Mouse (Mus musculus): ENCODE measurements around the gene Nudt3. TPM values are rescaled to one million over a fixed set of nuclear protein-coding genes. Genes with fewer than 3 reads are reported as not detected.

The Nudt3 gene
- polyA plus RNA-seq, 1 experiment = 142 TPM

DNA sequence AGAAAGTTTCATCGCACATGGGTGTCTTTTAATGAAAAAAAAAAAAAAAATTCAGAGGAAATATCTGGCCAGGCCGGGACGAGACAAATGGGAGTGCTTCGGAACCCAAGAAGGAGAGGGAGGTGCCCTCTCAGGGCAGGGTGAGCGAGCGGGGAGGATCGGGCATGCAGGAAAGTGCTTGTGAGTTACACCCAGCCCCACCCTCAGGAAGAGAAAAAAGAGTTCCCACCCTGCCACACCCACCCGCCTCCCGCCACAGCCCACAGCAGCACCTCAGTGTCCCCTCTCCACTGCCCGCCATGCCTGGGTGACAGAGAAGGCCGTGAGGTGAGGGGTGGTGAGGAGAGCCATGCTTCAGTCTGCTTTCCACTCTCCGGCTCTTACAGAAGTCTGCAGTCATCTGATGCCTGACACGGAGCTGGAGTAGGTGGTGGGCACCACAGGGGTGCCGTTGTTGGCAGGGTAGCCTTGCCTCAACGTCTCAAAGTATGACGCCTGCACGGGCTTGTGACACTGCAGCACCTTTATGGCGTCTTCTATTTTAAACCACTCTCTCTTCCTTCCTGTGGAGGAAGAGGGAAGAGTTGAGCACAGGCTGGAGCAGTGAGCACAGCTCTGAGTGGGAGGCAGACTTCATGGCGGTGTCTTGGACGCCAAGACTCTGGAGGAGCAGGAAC is 42.8 kb downstream of the Nudt3 start:
- H3K36me3 ChIP-seq (ENCODE audit: control insufficient read depth, insufficient read depth) = peaks cover 3% of the 10 kb centered on the region
- no peak overlapping the region for H3K4me2 ChIP-seq (ENCODE audit: low read depth)
- no peaks in the 10 kb centered on the region for H3K27me3 ChIP-seq (ENCODE audit: control insufficient read depth, insufficient read depth, insufficient read length)
- TF ChIP-seq POLR2AphosphoS2 (IDR thresholded peaks at IDR 0.05; ENCODE audit: insufficient read length, low read depth) (no peak), MAX (IDR thresholded peaks at IDR 0.05; ENCODE audit: low read depth) (no peak)
- H3K4me3 ChIP-seq = no peak overlapping the region
- no peak overlapping the region for H3ac ChIP-seq (ENCODE audit: control insufficient read depth, insufficient read length)
- H3K79me2 ChIP-seq (ENCODE audit: control insufficient read depth, insufficient read depth) = peaks cover 5% of the 10 kb centered on the region

GRCm38 (mm10) chr17:27579816-27580215 is 43.5 kb downstream of the Nudt3 start:
- Histone ChIP-seq H3K36me3 (ENCODE audit: control insufficient read depth, insufficient read depth) (peaks cover 3% of the 10 kb centered on the region), H3K27me3 (ENCODE audit: control insufficient read depth, insufficient read depth, insufficient read length) (no peaks in the 10 kb centered on the region), H3ac (ENCODE audit: control insufficient read depth, insufficient read length) (no peak overlapping the region), H3K4me3 (no peak overlapping the region), H3K79me2 (ENCODE audit: control insufficient read depth, insufficient read depth) (peaks cover 5% of the 10 kb centered on the region), H3K4me2 (ENCODE audit: low read depth) (no peak overlapping the region)
- TF ChIP-seq CEBPB (IDR thresholded peaks at IDR 0.05; ENCODE audit: insufficient read depth, poor library complexity, severe bottlenecking) (no peak), MYOG (IDR thresholded peaks at IDR 0.05; ENCODE audit: control insufficient read depth in 1 of 3, insufficient read depth in 1 of 3, insufficient read length in 2 of 3, low read depth in 2 of 3) (no peak), USF1 (IDR thresholded peaks at IDR 0.05; ENCODE audit: low read depth) (no peak), E2F4 (IDR thresholded peaks at IDR 0.05; ENCODE audit: insufficient read depth) (no peak), REST (IDR thresholded peaks at IDR 0.05; ENCODE audit: insufficient read depth, insufficient read length) (no peak), SRF (IDR thresholded peaks at IDR 0.05; ENCODE audit: control insufficient read depth, insufficient read length, low read depth) (no peak), MYOD1 (IDR thresholded peaks at IDR 0.05; ENCODE audit: control insufficient read depth in 1 of 3, insufficient read length in 2 of 3, low read depth in 2 of 3) (no peak), TCF3 (IDR thresholded peaks at IDR 0.05; ENCODE audit: insufficient read length, low read depth) (no peak)

- Histone ChIP-seq H3K36me3 (ENCODE audit: control insufficient read depth, insufficient read depth) (peaks cover 5% of the 10 kb centered on the region), H3K4me2 (ENCODE audit: low read depth) (no peak overlapping the region), H3K27me3 (ENCODE audit: control insufficient read depth, insufficient read depth, insufficient read length) (no peaks in the 10 kb centered on the region), H3K79me2 (ENCODE audit: control insufficient read depth, insufficient read depth) (no peaks in the 10 kb centered on the region), H3K4me3 (no peak overlapping the region), H3ac (ENCODE audit: control insufficient read depth, insufficient read length) (no peak overlapping the region)
- no peak for TF ChIP-seq SRF (IDR thresholded peaks at IDR 0.05; ENCODE audit: control insufficient read depth, insufficient read length, low read depth)
Measured at GRCm38 (mm10) chr17:27578487-27578886, 44.8 kb downstream of the Nudt3 start.

GRCm38 (mm10) chr17:27577468-27577867 is 45.8 kb downstream of the Nudt3 start:
- Histone ChIP-seq H3ac (ENCODE audit: control insufficient read depth, insufficient read length) (no peak overlapping the region), H3K4me2 (ENCODE audit: low read depth) (no peak overlapping the region), H3K36me3 (ENCODE audit: control insufficient read depth, insufficient read depth) (peaks cover 5% of the 10 kb centered on the region), H3K79me2 (ENCODE audit: control insufficient read depth, insufficient read depth) (no peaks in the 10 kb centered on the region), H3K27me3 (ENCODE audit: control insufficient read depth, insufficient read depth, insufficient read length) (no peaks in the 10 kb centered on the region), H3K4me3 (no peak overlapping the region)
- TF ChIP-seq MYOG (IDR thresholded peaks at IDR 0.05; ENCODE audit: control insufficient read depth in 1 of 3, insufficient read depth in 1 of 3, insufficient read length in 2 of 3, low read depth in 2 of 3) (no peak), POLR2AphosphoS2 (IDR thresholded peaks at IDR 0.05; ENCODE audit: insufficient read length, low read depth) (no peak), MYOD1 (IDR thresholded peaks at IDR 0.05; ENCODE audit: control insufficient read depth in 1 of 3, insufficient read length in 2 of 3, low read depth in 2 of 3) (no peak), SRF (IDR thresholded peaks at IDR 0.05; ENCODE audit: control insufficient read depth, insufficient read length, low read depth) (no peak), TCF3 (IDR thresholded peaks at IDR 0.05; ENCODE audit: insufficient read length, low read depth) (no peak), REST (IDR thresholded peaks at IDR 0.05; ENCODE audit: insufficient read depth, insufficient read length) (no peak), POLR2A (IDR thresholded peaks at IDR 0.05; ENCODE audit: insufficient read length, low read depth) (no peak), E2F4 (IDR thresholded peaks at IDR 0.05; ENCODE audit: insufficient read depth) (no peak), USF1 (IDR thresholded peaks at IDR 0.05; ENCODE audit: low read depth) (no peak)

- Histone ChIP-seq H3K4me3 (no peak overlapping the region), H3K4me2 (ENCODE audit: low read depth) (no peak overlapping the region), H3ac (ENCODE audit: control insufficient read depth, insufficient read length) (no peak overlapping the region), H3K27me3 (ENCODE audit: control insufficient read depth, insufficient read depth, insufficient read length) (no peaks in the 10 kb centered on the region), H3K36me3 (ENCODE audit: control insufficient read depth, insufficient read depth) (peaks cover 5% of the 10 kb centered on the region), H3K79me2 (ENCODE audit: control insufficient read depth, insufficient read depth) (no peaks in the 10 kb centered on the region)
- TF ChIP-seq USF1 (IDR thresholded peaks at IDR 0.05; ENCODE audit: low read depth) (no peak), TCF12 (IDR thresholded peaks at IDR 0.05; ENCODE audit: insufficient read depth, poor library complexity, severe bottlenecking) (no peak), MYOD1 (IDR thresholded peaks at IDR 0.05; ENCODE audit: control insufficient read depth in 1 of 3, insufficient read length in 2 of 3, low read depth in 2 of 3) (no peak), E2F4 (IDR thresholded peaks at IDR 0.05; ENCODE audit: insufficient read depth) (no peak), POLR2A (IDR thresholded peaks at IDR 0.05; ENCODE audit: insufficient read length, low read depth) (no peak), SRF (IDR thresholded peaks at IDR 0.05; ENCODE audit: control insufficient read depth, insufficient read length, low read depth) (no peak), REST (IDR thresholded peaks at IDR 0.05; ENCODE audit: insufficient read depth, insufficient read length) (no peak), CEBPB (IDR thresholded peaks at IDR 0.05; ENCODE audit: insufficient read depth, poor library complexity, severe bottlenecking) (no peak), TCF3 (IDR thresholded peaks at IDR 0.05; ENCODE audit: insufficient read length, low read depth) (no peak), MAX (IDR thresholded peaks at IDR 0.05; ENCODE audit: low read depth) (no peak), MYOG (IDR thresholded peaks at IDR 0.05; ENCODE audit: control insufficient read depth in 1 of 3, insufficient read depth in 1 of 3, insufficient read length in 2 of 3, low read depth in 2 of 3) (no peak), POLR2AphosphoS2 (IDR thresholded peaks at IDR 0.05; ENCODE audit: insufficient read length, low read depth) (no peak)
Measured at GRCm38 (mm10) chr17:27576056-27576455, 47.2 kb downstream of the Nudt3 start.
